Mouse (Mus musculus) bone marrow, adult 2 months (tissue): ENCODE results near the gene Supt5.

Experiments used
- CTCF ChIP-seq: fragments of 200-500 bp; IDR thresholded peaks from 2 replicates; pipeline ENCODE4 v1.5.1; 2011; ENCODE audit warnings: low read length, control low read depth; ENCODE audit not compliant: control insufficient read depth, insufficient read depth
- POLR2A ChIP-seq: fragments of 200-500 bp; IDR thresholded peaks from 2 replicates; pipeline ENCODE4 v1.6.1; 2011; ENCODE audit warnings: low read depth, mild to moderate bottlenecking, control low read depth, low read length, borderline replicate concordance; ENCODE audit not compliant: control insufficient read depth

GRCm38 (mm10) chr7:28294481-28294880 lies 44.1 kb downstream of the Supt5 start:
- TF ChIP-seq CTCF, result no peak
- TF ChIP-seq POLR2A, result no peak
